Mouse (Mus musculus) frontal cortex, adult 2 months (tissue): ENCODE results near the gene Olfr1265. TPM values are rescaled to one million over a fixed set of nuclear protein-coding genes. Genes with fewer than 3 reads are reported as not detected.

Experiments
- DNase-seq, 2 experiments: peaks; one replicate each; pipeline ENCODE4 v3.0.0; 2022; ENCODE audit warnings: low spot score in 1 of 2; ENCODE audit errors: extremely low spot score in 1 of 2
- polyA plus RNA-seq: library from polyadenylated mRNA; depleted of rRNA; stranded (reverse); fragments of >200 nt; gene quantifications from 2 replicates; pipeline ENCODE4 v1.2.3, GENCODE M21; 2012; rRNA removed

Olfr1265 gene
- polyA plus RNA-seq, result not detected in 2 replicates

DNA sequence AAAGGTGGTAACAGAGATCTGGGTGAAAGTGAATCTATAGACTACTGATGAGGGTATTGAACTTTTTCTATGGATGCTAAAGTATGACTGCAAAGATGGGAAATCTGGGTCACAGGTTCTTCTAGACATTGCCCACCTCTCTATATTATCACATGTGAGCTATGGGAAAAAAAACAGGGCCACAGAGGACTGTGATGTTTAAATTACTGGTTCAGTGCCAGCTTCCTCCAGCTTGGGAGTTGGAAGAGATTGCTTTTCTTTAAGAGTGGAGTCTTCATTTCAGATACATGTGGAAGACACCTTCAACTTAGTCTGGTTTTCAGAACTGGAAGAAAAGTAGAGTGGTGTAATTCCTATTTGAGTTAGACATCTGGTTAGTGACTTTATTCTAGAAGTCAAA is at the start of gene Olfr1265:
Gene Olfr1265 (plus strand): TSS at position 301 of the 400 bp plus-strand sequence.
- no peak for DNase-seq

DNA sequence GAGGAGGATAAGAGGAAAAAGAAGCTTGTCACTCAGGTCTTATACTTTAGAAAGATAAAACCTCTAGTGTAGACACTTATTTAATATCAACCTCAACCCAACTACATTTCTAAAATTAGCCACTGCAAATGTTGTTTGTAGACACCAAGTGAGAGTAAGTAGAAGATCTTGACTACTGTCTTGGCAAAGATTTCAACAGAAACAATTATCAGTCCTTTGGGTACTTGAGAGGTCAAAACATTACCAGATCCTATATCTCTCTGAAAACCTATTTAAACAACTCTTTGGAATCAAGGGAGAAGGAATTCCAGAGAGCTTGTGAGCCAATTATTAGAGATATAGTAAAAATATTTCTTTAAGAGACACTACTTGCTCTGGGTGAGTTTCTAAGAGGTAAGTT is 44.2 kb upstream of the Olfr1265 start, which contains the start of gene Olfr1261:
Gene Olfr1261 (plus strand): TSS at position 301 of the 400 bp plus-strand sequence.
- DNase-seq, result no peak

GRCm38 (mm10) chr2:89999845-90000244 is 35.3 kb upstream of the Olfr1265 start, which contains the start of gene Olfr1262:
TSS of gene Olfr1262 (plus strand) at chr2:90000145.
- DNase-seq, result no peak

- no peak for DNase-seq
These were observed 23.3 kb upstream of the Olfr1265 start, which contains the start of gene Olfr1263 for GRCm38 (mm10) chr2:90011831-90012230. TSS of gene Olfr1263 (plus strand) at chr2:90012131.

DNA sequence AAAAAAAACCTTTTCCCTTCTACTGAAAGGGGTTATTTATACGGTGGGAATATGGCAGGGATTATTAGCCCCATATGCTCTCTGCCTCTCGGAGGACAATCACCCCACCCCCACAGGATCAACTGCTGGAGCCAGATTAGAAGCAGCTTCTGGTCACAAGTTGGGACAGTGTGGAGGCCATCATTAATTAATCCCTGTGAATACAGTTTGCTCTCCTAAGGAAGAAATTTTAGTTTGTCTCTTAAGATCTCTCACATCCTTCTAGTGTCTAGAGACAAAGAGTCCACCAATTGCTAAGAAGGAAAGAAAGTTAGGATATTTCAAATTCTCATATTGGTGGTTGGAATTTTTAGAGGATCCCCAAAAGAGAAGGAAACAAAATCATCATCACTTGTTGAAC is 9.7 kb upstream of the Olfr1265 start, which contains the start of gene Olfr1264:
Gene Olfr1264 (minus strand): TSS at position 101 of the 400 bp plus-strand sequence.
- DNase-seq, result no peak

DNA sequence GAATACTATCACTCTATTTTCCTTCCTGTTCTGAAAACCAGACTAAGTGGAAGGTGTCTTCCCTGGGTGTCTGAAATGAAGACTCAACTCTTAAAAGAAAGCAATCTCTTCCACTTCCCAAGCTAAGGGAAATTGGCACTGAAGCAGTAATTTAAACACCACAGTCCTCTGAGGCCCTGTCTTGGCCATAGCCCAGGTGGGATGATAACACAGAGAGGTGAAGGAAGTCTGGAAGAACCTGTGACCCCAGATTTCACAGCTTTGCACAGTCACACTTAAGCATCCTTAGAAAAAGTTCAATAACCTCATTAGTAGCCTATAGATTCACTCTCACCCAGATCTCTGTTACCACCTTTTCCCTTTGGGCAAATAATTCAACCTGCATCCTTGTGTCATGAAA is 28.4 kb downstream of the Olfr1265 start, which contains the start of gene Olfr140:
Gene Olfr140 (minus strand): TSS at position 101 of the 400 bp plus-strand sequence.
- DNase-seq, result no peak

DNA sequence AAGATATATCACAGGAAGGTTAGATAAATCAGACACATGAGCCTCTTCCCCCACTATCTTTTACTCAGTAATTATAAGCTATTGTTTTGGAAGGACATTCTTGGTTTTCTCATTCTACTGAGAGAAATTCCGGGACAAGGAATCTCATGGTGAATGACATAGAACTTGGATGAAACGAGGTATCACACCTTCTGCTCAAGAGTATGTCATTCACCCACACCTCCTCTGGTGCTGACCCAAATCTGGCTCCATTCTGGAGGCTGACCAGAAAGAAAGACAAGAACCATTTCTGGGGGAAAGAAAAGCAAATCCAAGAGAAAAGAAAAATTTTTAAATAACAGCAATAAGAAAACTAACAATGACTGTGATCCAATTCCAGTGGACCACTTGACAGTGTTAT is 34.9 kb downstream of the Olfr1265 start:
- DNase-seq, result peak; percentile 2 to 28

Other genes starting within 250 kb of the Olfr1265 start
- 0.25 TPM in 1 of 2 replicates, not detected in the other for gene Olfr1254, start 241.7 kb upstream of the Olfr1265 start, polyA plus RNA-seq
- not detected in 2 replicates for gene Olfr1255, start 223.3 kb upstream of the Olfr1265 start, polyA plus RNA-seq
- not detected in 2 replicates for gene Olfr1256, start 193.8 kb upstream of the Olfr1265 start, polyA plus RNA-seq
- not detected in 2 replicates for gene Olfr48, start 187.1 kb upstream of the Olfr1265 start, polyA plus RNA-seq
- gene Olfr1257, start 156.9 kb upstream of the Olfr1265 start, polyA plus RNA-seq, result not detected in 2 replicates
- gene Olfr1258, start 108.0 kb upstream of the Olfr1265 start, polyA plus RNA-seq, result not detected in 2 replicates
- gene Olfr1259, start 86.7 kb upstream of the Olfr1265 start, polyA plus RNA-seq, result 0.06 TPM in 1 of 2 replicates, not detected in the other
- not detected in 2 replicates for gene Olfr1260, start 61.0 kb upstream of the Olfr1265 start, polyA plus RNA-seq
- 0.11 TPM in 1 of 2 replicates, not detected in the other for gene Olfr1261, start 44.1 kb upstream of the Olfr1265 start, polyA plus RNA-seq
- not detected in 2 replicates for gene Olfr1262, start 35.2 kb upstream of the Olfr1265 start, polyA plus RNA-seq
- gene Olfr1263, start 23.2 kb upstream of the Olfr1265 start, polyA plus RNA-seq, result not detected in 2 replicates
- not detected in 2 replicates for gene Olfr1264, start 9.8 kb upstream of the Olfr1265 start, polyA plus RNA-seq
- gene Olfr140, start 28.3 kb downstream of the Olfr1265 start, polyA plus RNA-seq, result not detected in 2 replicates
- not detected in 2 replicates for gene Olfr1269, start 86.1 kb downstream of the Olfr1265 start, polyA plus RNA-seq
- 0.71 and 1.3 TPM in 2 replicates for gene Olfr32, start 107.0 kb downstream of the Olfr1265 start, polyA plus RNA-seq
- 0.06 and 0.20 TPM in 2 replicates for gene Olfr1270, start 117.8 kb downstream of the Olfr1265 start, polyA plus RNA-seq
- not detected in 2 replicates for gene Olfr1506, start 189.2 kb downstream of the Olfr1265 start, polyA plus RNA-seq
- gene Olfr142, start 222.3 kb downstream of the Olfr1265 start, polyA plus RNA-seq, result 0.04 and 0.06 TPM in 2 replicates
- 0.02 TPM in 1 of 2 replicates, not detected in the other for gene Olfr1271, start 235.7 kb downstream of the Olfr1265 start, polyA plus RNA-seq